Mouse (Mus musculus) heart, postnatal 10 days (tissue): Measurements from ENCODE around the gene Pax1. TPM values are rescaled to one million over a fixed set of nuclear protein-coding genes. Genes with fewer than 3 reads are reported as not detected.

ENCODE experiments used
- DNase-seq, 2 experiments: peaks; one replicate each; pipeline ENCODE4 v3.0.0; 2021
- intact Hi-C: fragments of 180-260 bp; cut with DNase I; formaldehyde crosslinking; loops from one replicate; pipeline ENCODE4 v1.15.1; 2025
- total RNA-seq, 2 experiments: library from RNA; stranded (reverse); gene quantifications; 2 replicates each; pipeline ENCODE4 v1.2.3; 2021

Gene Pax1
- total RNA-seq, 2 experiments from 2014 or later = not detected

- intact Hi-C loops = loop anchor here (10.0 kb wide), 1 partner anchor 286 kb away; the partner anchor contains the start of gene Nkx2-4
- DNase-seq = no peak
Measured at GRCm38 (mm10) chr2:147371289-147371688, 9.6 kb downstream of the Pax1 start.

- DNase-seq = no peak
- intact Hi-C loops = loop anchor here (10.0 kb wide), 1 partner anchor 287 kb away; the partner anchor contains the start of gene Nkx2-4
Measured at GRCm38 (mm10) chr2:147371840-147372239, 10.1 kb downstream of the Pax1 start.

GRCm38 (mm10) chr2:147372947-147373666 is 11.4 kb downstream of the Pax1 start:
- no peak for DNase-seq
- intact Hi-C loops = loop anchor here (10.0 kb wide), 1 partner anchor 288 kb away; the partner anchor contains the start of gene Nkx2-4

- no peak for DNase-seq
- intact Hi-C loops = loop anchor here (10.0 kb wide), 1 partner anchor 289 kb away; the partner anchor contains the start of gene Nkx2-4
Measured at GRCm38 (mm10) chr2:147373667-147374007, 11.9 kb downstream of the Pax1 start.

GRCm38 (mm10) chr2:147374245-147374644 is 12.5 kb downstream of the Pax1 start:
- no peak for DNase-seq
- intact Hi-C loops = loop anchor here (10.0 kb wide), 1 partner anchor 289 kb away; the partner anchor contains the start of gene Nkx2-4

- intact Hi-C loops = loop anchor here (10.0 kb wide), 1 partner anchor 290 kb away; the partner anchor contains the start of gene Nkx2-4
- DNase-seq = no peak
Measured at GRCm38 (mm10) chr2:147375019-147375715, 13.4 kb downstream of the Pax1 start.

GRCm38 (mm10) chr2:147378934-147379333 is 17.2 kb downstream of the Pax1 start:
- intact Hi-C loops = loop anchor here (10.0 kb wide), 1 partner anchor 294 kb away; the partner anchor contains the start of gene Nkx2-4
- no peak for DNase-seq

GRCm38 (mm10) chr2:147383373-147383772 is 21.6 kb downstream of the Pax1 start:
- intact Hi-C loops = no loop called here
- DNase-seq = no peak

GRCm38 (mm10) chr2:147386949-147387348 is 25.2 kb downstream of the Pax1 start:
- intact Hi-C loops = no loop called here
- no peak for DNase-seq

GRCm38 (mm10) chr2:147409323-147409722 is 47.6 kb downstream of the Pax1 start:
- no peak for DNase-seq
- intact Hi-C loops = no loop called here

- DNase-seq = no peak
- intact Hi-C loops = no loop called here
Measured at GRCm38 (mm10) chr2:147415037-147415436, 53.3 kb downstream of the Pax1 start.

- DNase-seq = no peak
- intact Hi-C loops = no loop called here
Measured at GRCm38 (mm10) chr2:147424582-147425255, 63.0 kb downstream of the Pax1 start.

- intact Hi-C loops = loop anchor here (10.0 kb wide), 1 partner anchor 225 kb away; no protein-coding TSS in a partner anchor
- no peak for DNase-seq
Measured at GRCm38 (mm10) chr2:147429607-147430356, 68.1 kb downstream of the Pax1 start.

GRCm38 (mm10) chr2:147433120-147433519 is 71.4 kb downstream of the Pax1 start:
- DNase-seq = peak; percentile 21 to 57
- intact Hi-C loops = loop anchor here (1.0 to 10.0 kb wide), 2 partner anchors 222 to 305 kb away; no protein-coding TSS in a partner anchor

Other genes starting within 250 kb of the Pax1 start
- gene Nkx2-2, start 167.7 kb upstream of the Pax1 start, total RNA-seq = not detected